Mouse (Mus musculus) liver, embryonic 12.5 days (tissue): Measurements from ENCODE around the gene Bloc1s2. TPM values are rescaled to one million over a fixed set of nuclear protein-coding genes. Genes with fewer than 3 reads are reported as not detected.
A peak's percentile ranks its signal among the peaks of the same experiment; 100 is the strongest.

ENCODE experiments used
- ATAC-seq: fragments of 200-750 bp; cut with Nextera tagmentation; 2 replicates; pipeline ENCODE4 v1.8.0; 2017; ENCODE audit warnings: moderate number of reproducible peaks, mild to moderate bottlenecking, moderate library complexity
- H3K27ac ChIP-seq: fragments of 300-500 bp; sonication (generic); 2 replicates; pipeline ENCODE4 v1.5.1; 2016; ENCODE audit warnings: mild to moderate bottlenecking
- H3K27me3 ChIP-seq: fragments of 300-500 bp; sonication (generic); replicated peaks from 2 replicates; pipeline ENCODE4 v1.6.1; 2016; ENCODE audit warnings: mild to moderate bottlenecking, moderate library complexity
- H3K36me3 ChIP-seq: fragments of 300-500 bp; sonication (generic); 2 replicates; pipeline ENCODE4 v1.6.1; 2016; ENCODE audit warnings: mild to moderate bottlenecking, moderate library complexity
- H3K4me1 ChIP-seq: fragments of 300-500 bp; sonication (generic); 2 replicates; pipeline ENCODE4 v1.6.1; 2016
- H3K4me2 ChIP-seq: fragments of 300-500 bp; sonication (generic); 2 replicates; pipeline ENCODE4 v1.6.1; 2016; ENCODE audit warnings: mild to moderate bottlenecking, moderate library complexity
- H3K4me3 ChIP-seq: fragments of 300-500 bp; sonication (generic); 2 replicates; pipeline ENCODE4 v1.5.1; 2016; ENCODE audit warnings: mild to moderate bottlenecking, moderate library complexity
- H3K9ac ChIP-seq: fragments of 300-500 bp; sonication (generic); 2 replicates; pipeline ENCODE4 v1.6.1; 2016; ENCODE audit warnings: mild to moderate bottlenecking, moderate library complexity
- H3K9me3 ChIP-seq: fragments of 300-500 bp; sonication (generic); replicated peaks from 2 replicates; pipeline ENCODE4 v1.6.1; 2016; ENCODE audit warnings: mild to moderate bottlenecking, moderate library complexity
- WGBS: fragments of 180-500 bp; shearing (Covaris S2); methylation state at CpG from one replicate; pipeline ENCODE4 v1.1.7; 2016; ENCODE audit not compliant: insufficient replicate concordance; 5-methylcytosine and 5-hydroxymethylcytosine counted together
- polyA plus RNA-seq: library from polyadenylated mRNA; unstranded; fragments of >200 nt; fragmentation: Nextera tagmentation; extraction: Ambion mirVana; gene quantifications from 2 replicates; pipeline ENCODE4 v1.2.1, GENCODE M21; 2016

Bloc1s2 gene
- 54.7 and 61.6 TPM in 2 replicates for polyA plus RNA-seq

DNA sequence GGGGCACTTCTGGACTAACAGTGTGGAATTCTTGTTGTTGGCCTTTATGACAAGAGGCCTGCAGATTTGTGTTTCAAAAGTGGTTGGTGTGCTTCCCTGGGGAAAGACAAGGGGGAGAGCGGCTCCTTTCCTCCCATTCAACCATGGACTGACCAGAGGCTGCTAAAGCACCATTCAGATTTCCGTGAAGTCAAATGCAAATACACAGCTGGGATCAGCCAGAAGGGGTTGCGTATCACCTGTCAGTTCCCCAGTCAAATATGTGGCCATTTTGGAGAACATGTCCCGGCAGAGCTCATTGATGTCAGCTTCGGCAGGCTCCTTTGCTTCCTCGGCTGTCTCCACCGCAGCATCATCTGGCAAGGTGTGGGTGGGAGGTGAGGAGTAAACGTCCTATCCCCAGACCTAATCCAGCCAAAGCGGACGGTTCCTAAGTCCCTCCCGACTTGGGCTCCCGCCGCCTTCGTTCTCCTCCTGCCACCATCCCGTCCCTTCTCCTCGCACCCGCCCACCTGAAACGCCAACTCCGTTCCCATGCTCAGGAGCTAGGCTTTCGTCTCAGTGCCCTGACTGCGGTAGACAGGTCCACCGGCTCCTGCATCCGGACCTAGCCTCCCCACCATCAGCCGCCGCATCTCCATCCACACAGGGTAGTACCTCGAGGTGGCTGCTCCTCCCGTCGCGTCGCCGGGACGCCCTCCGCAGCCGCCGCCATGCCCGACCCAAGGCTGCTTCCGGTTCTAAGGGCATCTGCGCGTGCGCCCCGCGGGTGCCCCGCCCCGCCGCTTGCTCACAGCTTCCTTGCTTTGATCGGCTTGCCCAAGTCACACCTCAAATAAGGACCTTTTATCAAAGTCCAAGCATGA, at the start of gene Bloc1s2:
Bloc1s2 (minus strand) TSS at position 745 of the 866 bp plus-strand sequence.
- H3K9me3 ChIP-seq, result no peaks in the 10 kb centered on the region
- ATAC-seq, result peak; percentile 93
- peak within 1 kb of the TSS; percentile 76 for H3K9ac ChIP-seq
- H3K4me3 ChIP-seq, result peak within 1 kb of the TSS; percentile 78
- H3K27me3 ChIP-seq, result peaks cover 8% of the 10 kb centered on the region
- H3K4me1 ChIP-seq, result peaks cover 22% of the 10 kb centered on the region
- H3K27ac ChIP-seq, result 0 out of 2 replicates have a peak within 1 kb of the TSS, but pooled peaks have one; percentile 25
- H3K36me3 ChIP-seq, result peaks cover 35% of the 10 kb centered on the region
- 5% methylated on average over 46 of the region's 46 CpGs for WGBS
- peak within 1 kb of the TSS; percentile 90 for H3K4me2 ChIP-seq

- Histone ChIP-seq H3K36me3 (no peaks in the 10 kb centered on the region), H3K9me3 (no peaks in the 10 kb centered on the region), H3K27ac (no peak overlapping the region), H3K9ac (no peak overlapping the region), H3K4me2 (no peak overlapping the region), H3K4me1 (peaks cover 10% of the 10 kb centered on the region), H3K27me3 (peaks cover 13% of the 10 kb centered on the region), H3K4me3 (no peak overlapping the region)
- 8% methylated on average over 7 of the region's 7 CpGs for WGBS
- ATAC-seq, result no peak
Observed at GRCm38 (mm10) chr19:44195138-44195537, 48.9 kb upstream of the Bloc1s2 start.

GRCm38 (mm10) chr19:44193906-44194305, 47.7 kb upstream of the Bloc1s2 start:
- Histone ChIP-seq H3K4me3 (no peak overlapping the region), H3K27me3 (peaks cover 20% of the 10 kb centered on the region), H3K36me3 (no peaks in the 10 kb centered on the region), H3K4me2 (no peak overlapping the region), H3K9me3 (no peaks in the 10 kb centered on the region), H3K27ac (no peak overlapping the region), H3K4me1 (peaks cover 10% of the 10 kb centered on the region), H3K9ac (no peak overlapping the region)
- 61% methylated on average over 7 of the region's 7 CpGs for WGBS
- ATAC-seq, result no peak

DNA sequence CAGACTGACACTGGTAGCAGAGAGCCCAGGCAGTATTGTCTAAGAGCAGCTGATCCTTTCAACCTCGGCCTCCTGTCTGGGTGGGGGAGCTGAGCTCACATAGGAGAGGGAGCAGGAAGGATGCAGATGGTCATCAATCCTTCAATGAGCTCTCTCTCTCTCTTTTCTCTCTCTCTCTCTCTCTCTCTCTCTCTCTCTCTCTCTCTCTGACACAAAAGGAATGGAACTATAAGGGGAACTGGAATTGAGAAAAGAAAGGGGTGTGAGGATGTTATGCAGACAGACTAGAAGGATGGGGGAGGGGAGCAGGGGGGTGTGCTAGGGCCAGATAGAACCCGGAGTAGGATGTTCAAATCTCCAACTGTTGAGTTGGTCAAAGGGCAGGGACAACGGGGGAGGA, 46.1 kb upstream of the Bloc1s2 start, which contains the start of gene Pkd2l1:
Pkd2l1 (minus strand) TSS at position 101 of the 400 bp plus-strand sequence.
- WGBS, result 25% methylated on average over 3 of the region's 3 CpGs
- Histone ChIP-seq H3K9ac (no peak within 1 kb of the TSS), H3K27ac (no peak within 1 kb of the TSS), H3K4me3 (no peak within 1 kb of the TSS), H3K9me3 (no peaks in the 10 kb centered on the region), H3K27me3 (peaks cover 20% of the 10 kb centered on the region), H3K4me1 (peaks cover 7% of the 10 kb centered on the region; the same call in 1 of the 2 replicates), H3K4me2 (no peak within 1 kb of the TSS), H3K36me3 (no peaks in the 10 kb centered on the region)
- no peak for ATAC-seq

DNA sequence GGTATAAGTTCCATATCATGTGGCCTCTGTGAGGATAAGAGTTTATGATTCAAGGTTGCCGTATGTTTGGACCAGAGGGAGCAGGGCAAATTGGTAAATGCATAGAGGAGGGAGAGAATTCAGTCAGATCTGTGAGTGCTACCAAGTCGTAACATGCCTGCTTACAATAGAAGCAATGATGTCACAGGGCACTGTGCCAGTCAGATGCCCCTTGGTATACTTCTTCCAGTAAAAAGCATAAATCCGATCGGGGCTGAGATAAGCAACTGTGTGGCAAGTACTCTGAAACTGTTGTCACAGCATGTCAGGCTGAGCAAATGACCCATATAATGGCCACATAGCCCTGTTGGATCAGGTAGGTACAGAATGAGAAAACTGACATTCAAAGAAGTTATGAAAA, 42.8 kb upstream of the Bloc1s2 start:
- H3K27me3 ChIP-seq, result peaks cover 20% of the 10 kb centered on the region
- no peak overlapping the region for H3K27ac ChIP-seq
- no peak overlapping the region for H3K4me2 ChIP-seq
- 69% methylated on average over 4 of the region's 4 CpGs for WGBS
- H3K4me1 ChIP-seq, result no peaks in the 10 kb centered on the region
- no peak overlapping the region for H3K4me3 ChIP-seq
- no peaks in the 10 kb centered on the region for H3K9me3 ChIP-seq
- no peak for ATAC-seq
- H3K36me3 ChIP-seq, result no peaks in the 10 kb centered on the region
- no peak overlapping the region for H3K9ac ChIP-seq

GRCm38 (mm10) chr19:44183968-44184367, 37.7 kb upstream of the Bloc1s2 start:
- no peak overlapping the region for H3K4me2 ChIP-seq
- WGBS, result 48% methylated on average over 3 of the region's 3 CpGs
- no peak overlapping the region for H3K27ac ChIP-seq
- H3K4me1 ChIP-seq, result no peaks in the 10 kb centered on the region
- no peaks in the 10 kb centered on the region for H3K36me3 ChIP-seq
- no peak overlapping the region for H3K9ac ChIP-seq
- no peaks in the 10 kb centered on the region for H3K27me3 ChIP-seq
- ATAC-seq, result no peak
- no peaks in the 10 kb centered on the region for H3K9me3 ChIP-seq
- no peak overlapping the region for H3K4me3 ChIP-seq

DNA sequence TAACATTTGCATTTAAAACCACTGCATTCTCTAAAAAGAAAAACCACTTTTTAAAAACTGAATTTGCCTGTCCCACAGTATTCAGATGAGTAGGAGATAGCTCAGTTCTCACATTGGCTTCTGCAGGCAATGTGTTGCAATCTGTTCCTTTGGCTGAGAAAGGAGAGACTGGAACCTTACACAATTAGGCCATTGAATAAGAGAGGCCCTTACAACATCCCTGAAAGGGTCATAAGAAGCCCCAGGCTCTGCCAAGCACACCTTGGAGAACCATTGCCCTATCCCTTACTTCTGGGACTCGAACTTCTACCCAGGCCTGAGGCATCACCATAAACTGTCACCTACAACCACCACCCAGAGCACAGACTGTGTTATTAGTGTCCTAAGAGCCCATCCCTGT, 34.3 kb upstream of the Bloc1s2 start:
- Histone ChIP-seq H3K36me3 (no peaks in the 10 kb centered on the region), H3K4me2 (no peak overlapping the region), H3K9me3 (no peaks in the 10 kb centered on the region), H3K4me1 (no peaks in the 10 kb centered on the region), H3K27ac (no peak overlapping the region), H3K27me3 (0 out of 2 replicates have a peak, but pooled peaks cover 3% of the 10 kb centered on the region), H3K9ac (no peak overlapping the region), H3K4me3 (no peak overlapping the region)
- WGBS, result 63% methylated on average over 1 of the region's 1 CpGs
- no peak for ATAC-seq

GRCm38 (mm10) chr19:44176741-44177140, 30.5 kb upstream of the Bloc1s2 start:
- Histone ChIP-seq H3K27me3 (0 out of 2 replicates have a peak, but pooled peaks cover 3% of the 10 kb centered on the region), H3K27ac (no peak overlapping the region), H3K4me3 (no peak overlapping the region), H3K9me3 (no peaks in the 10 kb centered on the region), H3K4me1 (no peaks in the 10 kb centered on the region), H3K4me2 (no peak overlapping the region), H3K36me3 (no peaks in the 10 kb centered on the region), H3K9ac (no peak overlapping the region)
- no peak for ATAC-seq
- 63% methylated on average over 3 of the region's 3 CpGs for WGBS

GRCm38 (mm10) chr19:44174835-44175234, 28.6 kb upstream of the Bloc1s2 start:
- 55% methylated on average over 8 of the region's 8 CpGs for WGBS
- Histone ChIP-seq H3K27ac (no peak overlapping the region), H3K4me2 (no peak overlapping the region), H3K9me3 (no peaks in the 10 kb centered on the region), H3K4me3 (no peak overlapping the region), H3K9ac (no peak overlapping the region), H3K4me1 (no peaks in the 10 kb centered on the region), H3K27me3 (0 out of 2 replicates have a peak, but pooled peaks cover 3% of the 10 kb centered on the region), H3K36me3 (no peaks in the 10 kb centered on the region)
- ATAC-seq, result no peak

- Histone ChIP-seq H3K4me1 (no peaks in the 10 kb centered on the region), H3K4me2 (no peak overlapping the region), H3K27me3 (peaks cover 30% of the 10 kb centered on the region), H3K27ac (no peak overlapping the region), H3K9ac (no peak overlapping the region), H3K4me3 (no peak overlapping the region), H3K36me3 (no peaks in the 10 kb centered on the region), H3K9me3 (no peaks in the 10 kb centered on the region)
- no peak for ATAC-seq
- 4% methylated on average over 3 of the region's 3 CpGs for WGBS
Observed at GRCm38 (mm10) chr19:44161515-44161914, 15.3 kb upstream of the Bloc1s2 start.

DNA sequence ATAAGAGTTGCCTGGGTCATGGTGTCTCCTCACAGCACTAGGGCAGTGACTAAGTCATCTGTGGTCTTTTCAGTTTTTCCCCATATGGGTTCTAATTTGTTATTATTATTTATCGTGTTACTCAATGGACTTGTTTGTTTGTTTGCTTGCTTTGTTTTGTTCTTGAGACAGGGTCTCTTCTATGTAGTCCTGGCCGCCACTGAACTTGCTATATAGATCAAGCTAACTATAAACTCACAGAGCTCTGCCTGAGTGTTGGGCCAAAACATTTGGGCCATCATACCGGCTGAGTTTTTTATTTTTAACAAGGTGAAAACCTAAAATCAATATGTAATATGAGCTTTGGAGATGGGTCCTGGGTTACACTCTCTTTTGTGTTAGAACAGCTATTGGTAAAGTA, 13.1 kb upstream of the Bloc1s2 start:
- H3K4me1 ChIP-seq, result no peaks in the 10 kb centered on the region
- peaks cover 47% of the 10 kb centered on the region for H3K27me3 ChIP-seq
- no peak overlapping the region for H3K4me3 ChIP-seq
- no peak for ATAC-seq
- WGBS, result 63% methylated on average over 3 of the region's 3 CpGs
- no peaks in the 10 kb centered on the region for H3K36me3 ChIP-seq
- no peaks in the 10 kb centered on the region for H3K9me3 ChIP-seq
- no peak overlapping the region for H3K9ac ChIP-seq
- no peak overlapping the region for H3K27ac ChIP-seq
- no peak overlapping the region for H3K4me2 ChIP-seq

DNA sequence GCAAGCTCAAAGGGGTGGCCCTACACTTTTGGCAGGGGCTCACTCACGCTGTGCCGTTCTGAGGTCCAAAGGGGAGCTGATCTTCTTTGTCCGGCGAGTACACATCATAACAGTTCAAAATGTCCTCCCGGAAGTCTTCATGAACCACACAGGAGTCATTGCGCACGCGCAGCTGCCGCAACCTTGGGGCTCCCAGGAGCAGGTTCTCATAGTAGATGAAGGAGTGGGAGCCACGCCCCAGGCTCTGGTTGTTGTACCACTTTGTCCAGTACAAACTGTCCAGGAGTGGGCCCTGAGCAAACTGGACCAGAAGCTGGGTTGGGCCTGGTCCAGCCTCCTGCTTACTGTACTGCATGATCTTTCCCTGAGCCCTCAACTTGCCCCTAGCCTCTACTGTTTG, 10.8 kb upstream of the Bloc1s2 start:
- no peaks in the 10 kb centered on the region for H3K9me3 ChIP-seq
- ATAC-seq, result no peak

More for the DNA sequence above, 10.8 kb upstream of the Bloc1s2 start:
- H3K36me3 ChIP-seq, result no peaks in the 10 kb centered on the region
- no peak overlapping the region for H3K9ac ChIP-seq
- no peak overlapping the region for H3K4me3 ChIP-seq
- no peaks in the 10 kb centered on the region for H3K4me1 ChIP-seq
- H3K27me3 ChIP-seq, result peaks cover 59% of the 10 kb centered on the region
- H3K27ac ChIP-seq, result no peak overlapping the region
- 78% methylated on average over 10 of the region's 10 CpGs for WGBS
- no peak overlapping the region for H3K4me2 ChIP-seq
